Mouse (Mus musculus): ENCODE data around the gene Prnp.

Gene Prnp

GRCm38 (mm10) chr2:131949767-131950597 is 40.3 kb downstream of the Prnp start:
- in situ Hi-C loops (cut with MboI): no loop called here

DNA sequence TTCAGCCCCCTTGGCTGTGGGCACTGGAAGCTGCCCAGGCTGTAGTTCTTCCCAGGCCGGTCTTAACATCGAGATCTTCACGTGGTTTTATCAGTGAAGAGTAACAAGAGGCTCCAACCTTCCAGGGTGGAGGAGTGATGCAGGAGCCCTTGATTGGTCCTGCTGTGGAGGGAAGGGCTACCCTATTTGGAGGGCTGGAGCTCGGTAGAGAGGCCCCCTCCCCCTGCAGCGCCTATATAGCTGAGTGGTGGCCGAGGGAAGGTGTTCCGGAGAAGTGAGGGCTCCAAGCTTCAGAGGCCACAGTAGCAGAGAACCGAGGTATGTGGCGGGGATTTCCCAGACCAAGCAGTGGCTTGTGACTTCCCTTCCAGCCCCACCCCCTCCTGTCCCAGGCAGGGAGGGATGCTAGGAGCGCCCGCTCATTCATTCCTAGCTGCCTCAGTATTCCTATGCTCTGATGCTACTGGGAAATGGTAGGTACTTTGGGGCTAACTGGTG is 40.9 kb downstream of the Prnp start, which contains the start of gene Prnd:
Gene Prnd (plus strand): TSS at position 264 of the 498 bp plus-strand sequence.
- in situ Hi-C loops (cut with MboI): no loop called here

GRCm38 (mm10) chr2:131952456-131952855 is 42.7 kb downstream of the Prnp start:
- in situ Hi-C loops (cut with MboI): no loop called here

- in situ Hi-C loops (cut with MboI): no loop called here
Observed at GRCm38 (mm10) chr2:131952961-131953538, 43.3 kb downstream of the Prnp start.

- in situ Hi-C loops (cut with MboI): no loop called here
Observed at GRCm38 (mm10) chr2:131953711-131954110, 44.0 kb downstream of the Prnp start.

DNA sequence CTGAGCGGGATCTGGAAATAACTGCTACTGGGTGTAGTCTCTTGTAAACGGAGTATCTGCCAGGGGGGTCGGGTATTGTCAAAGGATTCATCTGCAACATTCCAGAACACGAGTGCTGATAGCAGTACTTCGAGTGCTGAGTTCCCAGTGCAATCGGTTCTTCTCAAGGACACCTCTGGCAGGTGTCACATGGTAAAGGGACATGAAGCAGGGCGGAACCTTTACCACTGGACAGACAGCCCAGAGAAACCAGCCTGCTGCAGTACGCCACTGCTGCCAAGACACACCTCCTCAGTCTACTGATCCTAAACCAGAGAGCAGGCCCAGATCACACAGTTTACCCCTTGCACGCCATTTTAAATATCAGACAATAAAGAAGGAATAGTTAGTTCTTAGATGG is 45.1 kb downstream of the Prnp start:
- in situ Hi-C loops (cut with MboI): no loop called here

DNA sequence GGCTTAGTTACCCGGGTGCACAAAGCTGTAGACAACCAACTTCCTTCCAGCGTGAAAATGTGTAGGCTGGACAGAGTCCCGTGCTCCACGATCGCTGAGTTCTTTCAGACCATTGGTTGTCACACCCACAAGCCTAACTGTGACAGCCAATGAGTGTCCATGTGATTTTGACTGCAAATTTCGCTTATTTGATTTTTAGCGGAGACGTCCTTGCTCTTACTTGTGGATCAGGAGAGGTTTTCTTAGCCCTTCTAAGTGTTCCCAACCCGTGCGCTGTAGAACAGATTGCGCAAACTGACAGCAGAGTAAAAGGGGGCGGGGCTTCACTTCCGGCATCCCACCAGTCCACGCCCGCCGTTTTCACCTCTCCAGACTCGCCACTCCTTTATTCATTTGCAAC is 45.5 kb downstream of the Prnp start:
- in situ Hi-C loops (cut with MboI): no loop called here

- in situ Hi-C loops (cut with MboI): no loop called here
Observed at GRCm38 (mm10) chr2:131956336-131957256, 46.9 kb downstream of the Prnp start.

DNA sequence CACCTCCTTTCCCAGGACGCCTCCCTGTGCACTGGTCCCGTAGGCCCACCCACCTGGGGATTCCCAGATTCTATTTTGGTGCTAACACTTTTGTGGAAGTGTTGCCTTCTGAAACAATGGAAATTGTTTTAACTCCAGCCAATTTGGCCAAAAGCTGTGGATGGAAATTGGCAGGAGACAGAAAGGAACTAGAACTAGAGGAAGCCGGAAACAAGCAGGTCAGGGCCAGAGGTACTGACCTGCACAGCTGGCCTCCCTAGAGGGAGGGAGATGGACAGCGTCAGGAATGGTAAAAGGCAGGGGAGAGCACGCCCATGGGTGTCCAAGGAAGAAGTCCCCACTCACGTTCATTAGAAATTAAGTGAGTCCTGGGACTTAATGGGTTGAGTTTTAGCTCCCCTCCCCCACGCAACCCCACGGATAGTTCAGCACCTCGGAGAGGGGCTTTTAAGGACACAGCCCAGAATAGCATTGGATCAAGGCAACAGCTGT is 48.0 kb downstream of the Prnp start:
- in situ Hi-C loops (cut with MboI): no loop called here

GRCm38 (mm10) chr2:131961671-131962070 is 51.9 kb downstream of the Prnp start:
- in situ Hi-C loops (cut with MboI): no loop called here

DNA sequence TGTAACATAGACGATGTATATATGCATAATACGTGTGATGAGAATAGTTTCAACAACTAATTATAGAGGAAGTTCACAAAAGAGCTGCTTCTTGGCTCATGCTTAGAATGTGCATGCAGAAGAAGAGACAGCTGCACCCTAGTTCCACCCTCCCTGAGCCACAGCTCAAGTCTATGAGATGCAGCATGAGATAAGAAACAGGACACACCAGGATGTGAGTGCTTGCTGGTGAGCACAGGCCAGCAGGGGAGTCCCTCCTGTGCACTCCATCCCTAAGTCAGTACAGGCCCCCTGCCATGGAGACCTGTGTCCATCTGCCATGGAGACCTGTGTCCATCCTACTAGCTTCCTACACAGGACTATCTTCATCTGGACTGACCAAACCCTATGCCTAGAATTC is 60.9 kb downstream of the Prnp start:
- in situ Hi-C loops (cut with MboI): no loop called here

DNA sequence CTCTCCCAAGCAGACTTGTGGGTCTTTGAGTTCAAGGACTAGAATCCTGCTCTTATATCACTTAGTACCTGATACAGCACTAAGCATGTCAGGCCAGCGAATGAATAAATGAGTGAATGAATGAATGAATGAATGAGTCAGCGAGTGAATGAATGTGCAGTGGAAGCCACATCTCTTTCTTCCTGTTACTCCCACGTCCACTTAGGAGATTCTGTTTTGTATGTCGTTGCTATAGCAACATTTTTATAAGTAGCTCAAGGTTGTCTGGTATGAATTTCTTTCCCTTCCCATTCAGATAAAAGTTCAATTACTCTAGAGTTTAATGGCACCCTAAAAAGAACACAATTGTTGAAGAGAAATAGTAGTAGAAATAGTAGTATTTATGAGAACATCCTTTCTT is 61.4 kb downstream of the Prnp start:
- in situ Hi-C loops (cut with MboI): no loop called here

- in situ Hi-C loops (cut with MboI): loop anchor here (25.0 kb wide), 1 partner anchor 261 kb away; the partner anchor contains the start of gene Tmem230
Observed at GRCm38 (mm10) chr2:131976663-131977062, 66.9 kb downstream of the Prnp start.

- in situ Hi-C loops (cut with MboI): loop anchor here (5.0 to 25.0 kb wide), 3 partner anchors 76 to 256 kb away; partner anchors contain the start of gene Tmem230
Observed at GRCm38 (mm10) chr2:131980866-131981265, 71.1 kb downstream of the Prnp start.

DNA sequence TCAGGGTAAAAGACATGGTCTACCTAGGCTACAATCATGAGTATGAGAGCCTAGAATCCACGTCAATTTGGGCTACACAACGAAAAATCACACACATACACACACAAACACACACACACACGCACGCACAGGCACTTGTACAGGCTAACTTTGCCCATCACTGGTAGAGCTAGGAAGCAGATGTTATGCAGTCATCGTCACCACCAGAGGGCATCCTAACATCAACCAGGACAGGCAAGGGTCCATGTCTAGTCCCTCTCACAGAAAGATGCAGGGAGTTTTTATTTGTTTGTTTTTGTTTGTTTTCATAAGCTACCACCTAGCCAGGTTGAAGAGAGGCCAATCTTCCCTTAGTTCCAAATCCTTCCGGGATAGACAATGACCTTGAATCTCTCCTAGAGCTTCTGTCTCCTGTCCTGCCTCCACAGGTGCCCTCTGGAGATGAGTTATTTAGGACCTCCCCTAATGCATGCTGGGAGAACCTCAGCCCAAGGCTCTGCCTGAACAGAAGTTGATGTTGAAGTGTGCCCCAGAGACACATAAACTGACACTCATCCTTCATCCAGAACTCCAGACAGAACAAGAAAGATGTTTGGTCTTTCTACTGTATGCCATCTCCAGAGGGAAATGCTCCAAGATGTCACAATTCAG is 72.9 kb downstream of the Prnp start:
- in situ Hi-C loops (cut with MboI): loop anchor here (5.0 to 25.0 kb wide), 3 partner anchors 75 to 255 kb away; partner anchors contain the start of gene Tmem230

DNA sequence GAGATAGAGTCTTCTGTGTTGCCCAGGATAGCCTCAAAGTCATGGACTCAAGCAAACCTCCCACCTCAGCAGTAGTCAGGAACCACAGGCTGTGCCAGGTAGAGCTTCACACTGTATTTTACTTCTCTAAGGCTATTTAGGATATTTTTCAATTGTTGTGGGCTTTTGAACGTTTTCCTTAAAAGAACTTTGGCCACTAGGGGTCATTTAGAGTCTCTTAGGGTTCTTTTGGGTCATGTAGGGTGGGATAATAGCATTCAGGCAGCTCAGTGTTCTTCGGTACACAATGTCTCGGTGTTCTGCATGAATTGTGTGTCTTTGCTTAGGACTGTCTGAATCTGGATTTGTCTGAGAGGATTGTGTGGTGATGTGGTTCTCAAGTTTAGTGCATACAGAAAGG is 78.2 kb downstream of the Prnp start:
- in situ Hi-C loops (cut with MboI): loop anchor here (10.0 to 25.0 kb wide), 2 partner anchors 127 to 249 kb away; partner anchors contain the start of gene Tmem230

Data from mature B cell (primary cell).